40 mouse cellular contexts compared by ENCODE assay signal in the genomic region with DNA sequence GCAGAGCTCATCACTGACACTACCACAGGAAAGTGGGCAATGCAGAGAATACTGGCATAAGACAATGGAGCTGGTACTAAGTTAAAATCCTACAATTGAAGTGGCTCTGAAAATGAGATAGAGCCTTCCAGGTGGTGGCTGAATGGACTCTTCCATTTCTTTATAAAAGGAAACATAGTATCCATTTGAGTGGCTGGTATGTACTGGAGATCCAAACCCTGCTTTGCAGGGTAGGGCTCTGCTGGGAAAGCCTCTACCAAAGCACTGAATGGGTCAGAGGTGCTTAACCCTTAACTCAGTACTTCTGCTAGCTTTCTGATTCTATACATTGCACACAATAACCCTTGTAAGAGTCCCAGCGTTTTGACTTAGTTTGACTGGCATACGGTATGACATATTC. TPM values are rescaled to one million over a fixed set of nuclear protein-coding genes. Genes with fewer than 3 reads are reported as not detected.
"Had no signal": no experiment of that assay in that cellular context is flagged by ENCODE, and none has a peak within 500 bp of the region (broad histone marks: within the 10 kb centered on the region; RNA-seq: fewer than 3 reads in every experiment).

No protein-coding gene starts in this region.

RNA-seq across cellular contexts. Expression of gene Gm5799, which starts 8.9 kb away (rescaled TPM):
- total RNA-seq: left cerebral cortex, postnatal 25 days; liver, adult 2 months; megakaryocyte progenitor cell, adult 5-6 weeks; megakaryocyte, adult 5-6 weeks; megakaryocyte-erythroid progenitor cell, adult 5-6 weeks; midbrain, postnatal 0 days; monocyte, adult 5-6 weeks had no signal
- polyA plus RNA-seq: limb, embryonic 10.5 days; limb, embryonic 11.5 days; limb, embryonic 13.5 days; limb, embryonic 14.5 days; limb, embryonic 15.5 days; liver, adult 2 months; liver, embryonic 11.5 days; liver, embryonic 12.5 days; liver, embryonic 13.5 days; liver, embryonic 14.5 days; liver, embryonic 15.5 days; liver, embryonic 16.5 days; liver, postnatal 0 days; lung, adult 2 months; lung, embryonic 15.5 days; lung, embryonic 16.5 days; lung, postnatal 0 days; macrophage; midbrain, embryonic 10.5 days; midbrain, embryonic 11.5 days; midbrain, embryonic 12.5 days; midbrain, embryonic 13.5 days; midbrain, embryonic 14.5 days; midbrain, embryonic 15.5 days; midbrain, embryonic 16.5 days; midbrain, postnatal 0 days had no signal

RNA-seq across cellular contexts. Expression of gene Gm17654, which starts 26.7 kb away (rescaled TPM):
- total RNA-seq: left cerebral cortex, adult 2 months; left cerebral cortex, adult 8-10 months; left cerebral cortex, postnatal 10 days; left cerebral cortex, postnatal 14 days; left cerebral cortex, postnatal 25 days; left cerebral cortex, postnatal 36 days; left cerebral cortex, postnatal 4 days; liver, adult 2 months; megakaryocyte progenitor cell, adult 5-6 weeks; megakaryocyte, adult 5-6 weeks; megakaryocyte-erythroid progenitor cell, adult 5-6 weeks; midbrain, postnatal 0 days; monocyte, adult 5-6 weeks had no signal
- polyA plus RNA-seq: limb, embryonic 10.5 days; limb, embryonic 11.5 days; limb, embryonic 12.5 days; limb, embryonic 13.5 days; limb, embryonic 14.5 days; limb, embryonic 15.5 days; liver, adult 2 months; liver, embryonic 11.5 days; liver, embryonic 12.5 days; liver, embryonic 13.5 days; liver, embryonic 14.5 days; liver, embryonic 15.5 days; liver, embryonic 16.5 days; liver, postnatal 0 days; lung, adult 2 months; lung, embryonic 14.5 days; lung, embryonic 15.5 days; lung, embryonic 16.5 days; lung, postnatal 0 days; macrophage; midbrain, embryonic 10.5 days; midbrain, embryonic 11.5 days; midbrain, embryonic 12.5 days; midbrain, embryonic 13.5 days; midbrain, embryonic 14.5 days; midbrain, embryonic 15.5 days; midbrain, embryonic 16.5 days; myocyte had no signal

RNA-seq across cellular contexts. Expression of gene Gm10375, which starts 55.5 kb away (rescaled TPM):
- total RNA-seq: left cerebral cortex, adult 2 months; left cerebral cortex, adult 8-10 months; left cerebral cortex, postnatal 10 days; left cerebral cortex, postnatal 14 days; left cerebral cortex, postnatal 25 days; left cerebral cortex, postnatal 36 days; left cerebral cortex, postnatal 4 days; liver, adult 2 months; megakaryocyte progenitor cell, adult 5-6 weeks; megakaryocyte, adult 5-6 weeks; megakaryocyte-erythroid progenitor cell, adult 5-6 weeks; midbrain, postnatal 0 days; monocyte, adult 5-6 weeks had no signal
- polyA plus RNA-seq: limb, embryonic 10.5 days; limb, embryonic 11.5 days; limb, embryonic 12.5 days; limb, embryonic 13.5 days; limb, embryonic 14.5 days; limb, embryonic 15.5 days; liver, adult 2 months; liver, embryonic 11.5 days; liver, embryonic 12.5 days; liver, embryonic 13.5 days; liver, embryonic 14.5 days; liver, embryonic 15.5 days; liver, embryonic 16.5 days; liver, postnatal 0 days; lung, adult 2 months; lung, embryonic 14.5 days; lung, embryonic 15.5 days; lung, embryonic 16.5 days; lung, postnatal 0 days; macrophage; midbrain, embryonic 10.5 days; midbrain, embryonic 11.5 days; midbrain, embryonic 12.5 days; midbrain, embryonic 13.5 days; midbrain, embryonic 14.5 days; midbrain, embryonic 15.5 days; midbrain, embryonic 16.5 days; midbrain, postnatal 0 days; myocyte had no signal
